In the genomic region with DNA sequence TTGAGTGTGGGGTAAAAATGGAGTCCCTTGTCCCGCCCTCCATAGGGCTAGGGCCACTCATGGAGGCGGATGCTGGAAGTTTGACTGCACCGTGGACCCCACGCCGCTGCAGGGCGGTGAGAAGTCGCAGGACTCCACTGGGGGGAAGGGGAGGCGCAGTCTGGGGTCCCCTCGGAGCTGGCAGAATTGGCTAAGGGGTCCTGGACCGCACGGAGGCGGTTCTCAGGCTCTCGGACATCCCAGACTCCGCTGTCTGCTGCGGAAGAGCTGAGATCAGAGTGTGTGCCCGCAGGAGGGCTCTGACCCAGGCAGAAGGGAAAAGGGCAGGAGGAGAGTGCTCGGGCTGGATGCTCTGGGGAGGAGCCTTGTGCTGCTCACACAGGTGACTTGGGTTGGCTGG, we compare ENCODE assay signal across 8 mouse cellular contexts. TPM values are rescaled to one million over a fixed set of nuclear protein-coding genes. Genes with fewer than 3 reads are reported as not detected.
DNase-seq lines count a peak whose midpoint lies in the region; ATAC-seq lines count a peak whose summit lies in the region.

No protein-coding gene starts in this region.

- no peak for DNase-seq in ovary, postnatal 14 days (ENCODE audit: low spot score)
- no peak for DNase-seq in right cerebral cortex, adult 2 months (ENCODE audit: low spot score in 2 of 2)

- peak overlapping the region; percentile 28 for H3K4me3 ChIP-seq in megakaryocyte, embryonic 14.5 days (replicated peaks)
- H3K4me3 ChIP-seq in forebrain, embryonic 13.5 days, result peak overlapping the region; percentile 24; the same call in 1 of the 2 replicates
- peak overlapping the region; percentile 37 for H3K4me3 ChIP-seq in limb, embryonic 15.5 days
- H3K4me3 ChIP-seq in stomach, embryonic 15.5 days (replicated peaks), result peak overlapping the region; percentile 38

- no peak for ATAC-seq in megakaryocyte, adult 5-6 weeks (ENCODE audit: poor library complexity, severe bottlenecking)
- ATAC-seq in forebrain, embryonic 13.5 days, result no peak
- ATAC-seq in limb, embryonic 15.5 days (ENCODE audit: insufficient number of reproducible peaks, low FRiP score, low TSS enrichment, low read depth), result no peak
- peak; percentile 35; the same call in 1 of the 2 replicates for ATAC-seq in stomach, embryonic 15.5 days (ENCODE audit: insufficient read depth, low FRiP score, low read depth)
- ATAC-seq in frontal cortex, adult (ENCODE audit: low TSS enrichment), result no peak

- H3K4me2 ChIP-seq in forebrain, embryonic 13.5 days, result peak overlapping the region; percentile 57
- H3K4me2 ChIP-seq in limb, embryonic 15.5 days, result peak overlapping the region; percentile 56
- H3K4me2 ChIP-seq in stomach, embryonic 15.5 days, result peak overlapping the region; percentile 81

- peaks cover 4% of the 10 kb centered on the region; the same call in 1 of the 2 replicates for H3K9me3 ChIP-seq in megakaryocyte, embryonic 14.5 days
- no peaks in the 10 kb centered on the region for H3K9me3 ChIP-seq in forebrain, embryonic 13.5 days (replicated peaks)
- no peaks in the 10 kb centered on the region for H3K9me3 ChIP-seq in limb, embryonic 15.5 days
- H3K9me3 ChIP-seq in stomach, embryonic 15.5 days, result no peaks in the 10 kb centered on the region

- WGBS in forebrain, embryonic 13.5 days, result 6% methylated on average over 17 of the region's 17 CpGs
- 5% methylated on average over 17 of the region's 17 CpGs for WGBS in limb, embryonic 15.5 days
- WGBS in stomach, embryonic 15.5 days, result 3% methylated on average over 17 of the region's 17 CpGs

- peaks cover 47% of the 10 kb centered on the region for H3K27me3 ChIP-seq in megakaryocyte, embryonic 14.5 days (replicated peaks)
- H3K27me3 ChIP-seq in forebrain, embryonic 13.5 days, result peaks cover 12% of the 10 kb centered on the region
- H3K27me3 ChIP-seq in limb, embryonic 15.5 days, result no peaks in the 10 kb centered on the region
- H3K27me3 ChIP-seq in stomach, embryonic 15.5 days (replicated peaks), result no peaks in the 10 kb centered on the region

- peaks cover 5% of the 10 kb centered on the region; the same call in 1 of the 2 replicates for H3K4me1 ChIP-seq in megakaryocyte, embryonic 14.5 days
- H3K4me1 ChIP-seq in forebrain, embryonic 13.5 days, result peaks cover 8% of the 10 kb centered on the region
- peaks cover 6% of the 10 kb centered on the region; the same call in 1 of the 2 replicates for H3K4me1 ChIP-seq in limb, embryonic 15.5 days
- peaks cover 4% of the 10 kb centered on the region; the same call in 1 of the 2 replicates for H3K4me1 ChIP-seq in stomach, embryonic 15.5 days

- no peaks in the 10 kb centered on the region for H3K36me3 ChIP-seq in megakaryocyte, embryonic 14.5 days (replicated peaks; ENCODE audit: low read length)
- no peaks in the 10 kb centered on the region for H3K36me3 ChIP-seq in forebrain, embryonic 13.5 days (ENCODE audit: poor library complexity, severe bottlenecking)
- no peaks in the 10 kb centered on the region for H3K36me3 ChIP-seq in limb, embryonic 15.5 days
- no peaks in the 10 kb centered on the region for H3K36me3 ChIP-seq in stomach, embryonic 15.5 days

- H3K9ac ChIP-seq in forebrain, embryonic 13.5 days, result peak overlapping the region; percentile 53
- peak overlapping the region; percentile 7; the same call in 1 of the 2 replicates for H3K9ac ChIP-seq in limb, embryonic 15.5 days
- H3K9ac ChIP-seq in stomach, embryonic 15.5 days, result 0 out of 2 replicates have a peak overlapping the region, but pooled peaks have one; percentile 19

- no peak overlapping the region for H3K27ac ChIP-seq in forebrain, embryonic 13.5 days
- H3K27ac ChIP-seq in limb, embryonic 15.5 days, result no peak overlapping the region
- H3K27ac ChIP-seq in stomach, embryonic 15.5 days, result no peak overlapping the region

RNA-seq across cellular contexts. Expression of a gene that starts 17.7 kb away (rescaled TPM):
- polyA plus RNA-seq in megakaryocyte, embryonic 14.5 days (2012; ENCODE audit: insufficient read depth, low replicate concordance), result not detected in 2 replicates
- total RNA-seq in megakaryocyte, adult 5-6 weeks (2015), result 0.58 TPM in 1 of 2 replicates, not detected in the other
- 0.18 TPM in 1 of 2 replicates, not detected in the other for total RNA-seq in megakaryocyte, adult 5-6 weeks (2017)
- polyA plus RNA-seq in forebrain, embryonic 13.5 days (2015; fragmentation: Nextera tagmentation; extraction: Ambion mirVana), result 0.71 and 1.2 TPM in 2 replicates
- polyA plus RNA-seq in limb, embryonic 15.5 days (2015; fragmentation: Nextera tagmentation; extraction: Ambion mirVana), result 3.4 and 4.0 TPM in 2 replicates
- 2.9 and 3.2 TPM in 2 replicates for polyA plus RNA-seq in stomach, embryonic 15.5 days (2015; fragmentation: Nextera tagmentation; extraction: Ambion mirVana)

RNA-seq across cellular contexts. Expression of a gene that starts 31.1 kb away (rescaled TPM):
- polyA plus RNA-seq in megakaryocyte, embryonic 14.5 days (2012; ENCODE audit: insufficient read depth, low replicate concordance), result 2.9 and 5.8 TPM in 2 replicates
- total RNA-seq in megakaryocyte, adult 5-6 weeks (2015), result 1.3 and 2.2 TPM in 2 replicates
- 4.8 and 6.7 TPM in 2 replicates for total RNA-seq in megakaryocyte, adult 5-6 weeks (2017)
- polyA plus RNA-seq in forebrain, embryonic 13.5 days (2015; fragmentation: Nextera tagmentation; extraction: Ambion mirVana), result 4.9 and 5.2 TPM in 2 replicates
- 11.8 and 13.0 TPM in 2 replicates for polyA plus RNA-seq in limb, embryonic 15.5 days (2015; fragmentation: Nextera tagmentation; extraction: Ambion mirVana)
- 11.3 and 11.7 TPM in 2 replicates for polyA plus RNA-seq in stomach, embryonic 15.5 days (2015; fragmentation: Nextera tagmentation; extraction: Ambion mirVana)
